Mouse (Mus musculus) E14TG2a.4 (cell line): ENCODE measurements around the gene Nin.

ENCODE experiments used
- CTCF ChIP-seq: conservative IDR thresholded peaks from 2 replicates; pipeline ENCODE4 v1.5.1; 2014; ENCODE audit warnings: low read length
- NANOG ChIP-seq: IDR thresholded peaks from 2 replicates; pipeline ENCODE4 v1.6.1; 2014; ENCODE audit warnings: borderline replicate concordance, low read length, mixed read lengths
- POU5F1 ChIP-seq: IDR thresholded peaks from 2 replicates; pipeline ENCODE4 v1.6.1; 2014; ENCODE audit warnings: low read length, borderline replicate concordance

DNA sequence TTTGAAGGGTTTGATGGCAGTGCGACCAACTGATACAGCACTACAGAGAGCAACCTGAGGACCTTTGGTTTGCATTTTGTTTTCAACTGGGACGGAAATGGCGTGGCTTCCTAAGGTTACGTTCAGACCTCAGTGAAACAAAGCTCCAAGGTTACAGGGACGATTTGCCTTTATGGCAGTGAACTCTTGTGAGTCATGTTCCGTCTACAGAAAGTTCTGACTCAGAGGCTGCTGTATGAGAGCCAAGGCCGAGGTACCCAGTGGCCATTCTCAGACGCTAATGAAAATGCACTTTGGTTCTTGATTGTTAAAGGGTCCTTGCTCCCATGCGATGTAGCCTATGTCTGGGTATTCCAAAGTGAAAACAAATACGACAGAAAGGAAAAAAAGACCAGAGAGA lies 3.6 kb upstream of the Nin start:
- no peak for TF ChIP-seq CTCF
- TF ChIP-seq POU5F1: no peak
- TF ChIP-seq NANOG: no peak
